Mouse (Mus musculus) embryonic facial prominence, embryonic 11.5 days (tissue): ENCODE results near the gene Amh. TPM values are rescaled to one million over a fixed set of nuclear protein-coding genes. Genes with fewer than 3 reads are reported as not detected.
A peak's percentile ranks its signal among the peaks of the same experiment; 100 is the strongest.

ENCODE experiments used
- ATAC-seq: fragments of 200-750 bp; cut with Nextera tagmentation; replicated peaks from 2 replicates; pipeline ENCODE4 v1.8.0; 2017; ENCODE audit warnings: low read depth; ENCODE audit not compliant: insufficient number of reproducible peaks, low FRiP score, low TSS enrichment
- DNase-seq: peaks from one replicate; pipeline ENCODE4 v3.0.0-alpha.2; 2015; ENCODE audit warnings: low spot score
- H3K27ac ChIP-seq: fragments of 300-500 bp; sonication (generic); replicated peaks from 2 replicates; pipeline ENCODE4 v1.5.1; 2014; ENCODE audit warnings: mild to moderate bottlenecking, low read depth, low read length, control low read depth
- H3K27me3 ChIP-seq: fragments of 300-500 bp; sonication (generic); 2 replicates; pipeline ENCODE4 v1.6.1; 2014; ENCODE audit warnings: mild to moderate bottlenecking, low read length, moderate library complexity, mixed read lengths; ENCODE audit not compliant: control insufficient read depth, insufficient read depth
- H3K36me3 ChIP-seq: fragments of 300-500 bp; sonication (generic); replicated peaks from 2 replicates; pipeline ENCODE4 v1.6.1; 2014; ENCODE audit warnings: low read depth, mild to moderate bottlenecking, low read length, moderate library complexity, mixed read lengths; ENCODE audit not compliant: control insufficient read depth, insufficient read depth
- H3K4me1 ChIP-seq: fragments of 300-500 bp; sonication (generic); 2 replicates; pipeline ENCODE4 v1.6.1; 2014; ENCODE audit warnings: low read length, mixed read lengths; ENCODE audit not compliant: control insufficient read depth, insufficient read depth
- H3K4me2 ChIP-seq: fragments of 300-500 bp; sonication (generic); 2 replicates; pipeline ENCODE4 v1.6.1; 2014; ENCODE audit warnings: low read depth, mild to moderate bottlenecking, control low read depth, low read length, moderate library complexity
- H3K4me3 ChIP-seq: fragments of 300-500 bp; sonication (generic); 2 replicates; pipeline ENCODE4 v1.5.1; 2014; ENCODE audit warnings: low read depth, low read length, control low read depth
- H3K9ac ChIP-seq: fragments of 300-500 bp; sonication (generic); replicated peaks from 2 replicates; pipeline ENCODE4 v1.6.1; 2014; ENCODE audit warnings: mild to moderate bottlenecking, control low read depth, low read length
- H3K9me3 ChIP-seq: fragments of 300-500 bp; sonication (generic); replicated peaks from 2 replicates; pipeline ENCODE4 v1.6.1; 2016; ENCODE audit warnings: mild to moderate bottlenecking, low read length, inconsistent platforms, mixed read lengths; ENCODE audit not compliant: control insufficient read depth
- WGBS: fragments of 180-500 bp; shearing (Covaris S2); extraction: QIAGEN DNeasy Blood & Tissue Kit; methylation state at CpG from one replicate; pipeline ENCODE4 v1.1.7; 2014; 5-methylcytosine and 5-hydroxymethylcytosine counted together
- polyA plus RNA-seq: library from polyadenylated mRNA; unstranded; fragments of >200 nt; fragmentation: Nextera tagmentation; extraction: Ambion mirVana; gene quantifications from 2 replicates; pipeline ENCODE4 v1.2.1, GENCODE M21; 2014

The Amh gene
- polyA plus RNA-seq, 1 experiment from 2014 or later, result not detected

DNA sequence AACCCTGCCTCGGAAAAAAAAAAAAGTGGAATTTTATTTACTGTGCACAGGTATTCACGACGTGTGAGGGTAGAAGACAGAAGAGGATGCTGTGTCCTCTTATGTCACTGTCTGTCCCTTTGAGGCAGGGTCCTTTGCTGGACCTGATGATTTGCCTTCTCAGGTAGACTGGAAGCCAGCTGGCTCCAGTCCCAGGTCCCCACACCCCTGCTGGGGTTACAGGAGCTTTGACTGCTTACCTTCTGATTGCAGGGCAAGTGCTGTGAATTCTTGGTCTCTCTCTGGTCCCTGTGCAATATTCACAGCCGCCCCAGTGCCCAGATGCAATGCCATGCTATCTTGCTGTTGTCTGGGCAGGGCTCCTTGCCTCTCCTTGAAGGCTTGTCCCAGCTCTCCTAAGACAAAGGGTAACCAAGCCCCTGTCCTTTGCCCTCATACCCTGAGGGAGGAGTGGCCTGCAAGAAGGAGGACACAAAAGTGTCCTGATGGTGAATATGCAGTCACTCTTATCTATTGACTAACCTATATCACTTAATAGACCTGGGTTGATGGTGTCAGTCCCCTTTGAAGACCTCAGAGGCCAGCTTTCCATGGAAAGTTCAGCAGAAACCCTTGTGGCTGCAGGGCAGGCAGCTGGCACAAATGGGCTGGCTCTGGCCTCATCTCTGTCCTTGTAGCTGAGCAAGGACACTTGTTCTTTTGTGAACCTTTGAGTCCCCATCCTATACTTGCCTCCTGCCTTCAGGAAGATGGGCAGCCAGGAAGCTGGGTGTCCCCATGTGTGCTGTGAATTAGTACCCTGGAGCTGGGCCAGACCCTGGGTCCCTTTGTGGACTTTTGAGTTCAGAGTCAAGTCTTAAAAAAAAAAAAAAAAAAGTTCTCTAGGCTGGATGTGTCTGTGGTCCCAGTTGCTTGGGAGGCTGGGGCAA lies 44.2 kb upstream of the Amh start:
- Histone ChIP-seq H3K9me3 (no peaks in the 10 kb centered on the region), H3K36me3 (no peaks in the 10 kb centered on the region; the same call in 1 of the 2 replicates), H3K27ac (no peak overlapping the region), H3K4me1 (peaks cover 12% of the 10 kb centered on the region), H3K4me3 (no peak overlapping the region), H3K9ac (no peak overlapping the region), H3K4me2 (no peak overlapping the region), H3K27me3 (no peaks in the 10 kb centered on the region)
- no peak for DNase-seq
- no peak for ATAC-seq
- 89% methylated on average over 4 of the region's 4 CpGs for WGBS

DNA sequence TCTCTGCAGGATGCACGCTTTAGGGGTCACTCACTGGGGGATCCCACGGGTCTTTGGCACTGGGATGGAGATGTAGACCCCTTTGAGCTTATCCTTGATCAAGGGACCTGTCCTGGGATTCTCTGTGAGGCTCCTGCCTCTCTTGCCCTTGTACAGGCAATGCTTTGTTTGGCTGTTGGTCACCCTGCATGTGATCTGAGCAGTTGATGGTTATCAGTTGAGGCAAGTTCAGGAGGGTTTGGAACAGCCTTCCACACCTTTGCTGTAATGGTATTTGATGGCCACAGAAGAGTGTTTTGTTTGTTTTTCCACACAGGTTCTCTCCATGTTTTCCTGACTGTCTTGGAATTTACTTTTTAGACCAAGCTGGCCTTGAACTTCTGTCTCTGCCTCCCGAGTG lies 43.2 kb upstream of the Amh start:
- no peak for DNase-seq
- no peak overlapping the region for H3K9ac ChIP-seq
- no peak for ATAC-seq

DNA sequence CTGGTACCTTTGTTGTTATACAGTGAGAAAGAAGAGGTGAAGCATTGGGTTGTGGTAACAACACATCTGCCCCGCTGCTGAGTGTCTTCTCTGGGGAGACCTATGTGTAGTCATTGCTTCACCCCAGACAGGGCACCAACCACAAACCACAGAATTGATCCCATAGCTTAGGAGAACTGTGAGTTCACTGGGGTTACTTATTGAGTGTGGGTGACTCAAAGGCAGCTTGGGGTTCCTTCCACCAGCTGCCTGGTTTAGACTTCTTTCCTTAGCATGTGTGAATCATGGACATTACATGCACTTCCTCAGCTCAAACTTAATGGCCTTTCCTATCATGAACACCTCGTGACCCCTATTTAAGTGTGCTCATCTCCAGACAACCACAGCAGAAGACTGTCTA lies 41.5 kb upstream of the Amh start:
- ATAC-seq, result no peak
- Histone ChIP-seq H3K27ac (no peak overlapping the region), H3K4me3 (no peak overlapping the region), H3K27me3 (no peaks in the 10 kb centered on the region), H3K4me1 (peaks cover 2% of the 10 kb centered on the region; the same call in 1 of the 2 replicates), H3K36me3 (no peaks in the 10 kb centered on the region; the same call in 1 of the 2 replicates), H3K9me3 (no peaks in the 10 kb centered on the region), H3K4me2 (no peak overlapping the region), H3K9ac (no peak overlapping the region)
- no peak for DNase-seq
- WGBS, result 97% methylated on average over 2 of the region's 2 CpGs

More for the DNA sequence above, 43.2 kb upstream of the Amh start:
- no peak overlapping the region for H3K4me3 ChIP-seq
- H3K27me3 ChIP-seq, result no peaks in the 10 kb centered on the region
- no peak overlapping the region for H3K4me2 ChIP-seq
- no peak overlapping the region for H3K27ac ChIP-seq
- no peaks in the 10 kb centered on the region for H3K9me3 ChIP-seq
- peaks cover 5% of the 10 kb centered on the region for H3K4me1 ChIP-seq
- 81% methylated on average over 3 of the region's 3 CpGs for WGBS
- no peaks in the 10 kb centered on the region; the same call in 1 of the 2 replicates for H3K36me3 ChIP-seq

DNA sequence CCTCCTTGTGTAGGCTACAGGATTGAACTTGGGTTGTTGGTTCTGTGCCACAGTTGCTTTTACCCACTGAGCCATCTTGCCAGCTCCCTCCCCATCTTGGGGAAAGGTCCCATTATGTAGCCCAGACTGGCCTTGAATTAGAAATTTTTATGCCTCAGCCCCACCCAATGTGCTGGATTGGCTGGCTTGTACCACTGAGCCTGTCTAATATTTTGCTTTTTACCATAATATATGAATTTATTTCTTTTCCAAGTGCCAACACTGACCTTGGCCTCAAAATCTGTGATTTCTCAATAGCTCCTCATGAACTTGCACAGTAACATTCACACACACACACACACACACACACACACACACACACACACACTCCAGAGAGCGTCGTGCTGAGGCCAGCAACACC lies 39.3 kb upstream of the Amh start:
- no peaks in the 10 kb centered on the region; the same call in 1 of the 2 replicates for H3K36me3 ChIP-seq
- H3K4me3 ChIP-seq, result no peak overlapping the region
- H3K4me1 ChIP-seq, result no peaks in the 10 kb centered on the region
- H3K4me2 ChIP-seq, result no peak overlapping the region
- 74% methylated on average over 2 of the region's 2 CpGs for WGBS
- H3K27me3 ChIP-seq, result no peaks in the 10 kb centered on the region
- H3K9me3 ChIP-seq, result no peaks in the 10 kb centered on the region
- no peak overlapping the region for H3K27ac ChIP-seq
- DNase-seq (no peak), ATAC-seq (no peak)
- no peak overlapping the region for H3K9ac ChIP-seq

DNA sequence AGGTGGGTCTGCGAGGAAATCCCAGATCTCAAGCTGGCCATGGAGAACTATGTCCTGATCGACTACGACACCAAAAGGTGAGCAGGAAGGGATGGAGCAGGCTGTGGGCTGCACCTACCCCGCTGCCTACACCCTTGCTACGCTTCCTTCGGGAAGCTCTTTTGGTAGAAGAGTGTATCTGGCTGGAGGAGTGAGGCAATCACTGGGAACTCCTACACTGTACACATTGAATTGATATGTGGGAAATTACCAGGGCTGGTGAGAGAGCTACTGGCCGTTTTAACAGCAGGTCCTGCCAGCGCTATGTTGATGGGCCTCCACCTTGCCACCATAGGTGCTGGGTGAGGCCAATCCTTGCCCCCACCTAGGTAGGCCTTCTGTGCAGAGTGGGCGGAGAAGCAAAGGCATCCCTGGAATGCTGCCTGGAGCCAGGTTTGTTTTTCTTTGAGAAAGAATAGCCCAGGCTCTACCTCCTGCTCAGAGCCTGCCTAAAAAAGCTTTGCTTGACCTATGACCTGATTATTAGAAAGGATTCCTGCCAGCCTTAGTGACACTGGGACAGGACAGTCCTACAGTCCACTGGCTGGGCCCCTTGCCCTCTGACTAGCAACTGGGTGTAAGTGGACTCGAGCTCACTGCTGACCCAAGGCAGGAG lies 38.8 kb upstream of the Amh start:
- WGBS, result 73% methylated on average over 10 of the region's 10 CpGs
- H3K27me3 ChIP-seq, result no peaks in the 10 kb centered on the region
- ATAC-seq, result no peak
- peaks cover 2% of the 10 kb centered on the region; the same call in 1 of the 2 replicates for H3K36me3 ChIP-seq
- no peak overlapping the region for H3K4me2 ChIP-seq
- H3K27ac ChIP-seq, result no peak overlapping the region
- no peak for DNase-seq
- H3K9me3 ChIP-seq, result no peaks in the 10 kb centered on the region
- H3K4me3 ChIP-seq, result no peak overlapping the region
- no peaks in the 10 kb centered on the region for H3K4me1 ChIP-seq
- no peak overlapping the region for H3K9ac ChIP-seq

DNA sequence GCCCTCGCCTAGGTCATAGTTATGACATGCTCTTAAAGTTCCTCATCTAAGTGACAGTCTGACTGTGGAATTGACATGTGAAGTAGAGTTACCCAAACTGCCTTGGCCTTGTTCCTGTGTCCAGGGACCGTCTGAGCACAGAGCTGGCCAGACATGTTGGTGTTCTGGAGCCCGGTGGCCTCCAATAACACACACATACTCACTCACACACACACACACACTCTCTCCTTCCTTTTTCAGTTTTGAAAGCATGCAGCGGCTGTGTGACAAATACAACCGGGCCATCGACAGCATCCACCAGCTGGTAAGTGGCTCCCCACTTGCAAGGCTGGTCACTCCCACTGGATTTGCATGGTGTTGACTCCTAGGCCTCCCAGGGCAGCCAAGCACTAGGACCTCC lies 36.7 kb upstream of the Amh start:
- no peak overlapping the region for H3K27ac ChIP-seq
- H3K4me2 ChIP-seq, result no peak overlapping the region
- WGBS, result 91% methylated on average over 6 of the region's 6 CpGs
- H3K4me3 ChIP-seq, result no peak overlapping the region
- no peaks in the 10 kb centered on the region for H3K4me1 ChIP-seq
- DNase-seq (no peak), ATAC-seq (no peak)
- no peaks in the 10 kb centered on the region for H3K27me3 ChIP-seq
- H3K36me3 ChIP-seq, result peaks cover 3% of the 10 kb centered on the region; the same call in 1 of the 2 replicates
- no peaks in the 10 kb centered on the region for H3K9me3 ChIP-seq
- no peak overlapping the region for H3K9ac ChIP-seq

DNA sequence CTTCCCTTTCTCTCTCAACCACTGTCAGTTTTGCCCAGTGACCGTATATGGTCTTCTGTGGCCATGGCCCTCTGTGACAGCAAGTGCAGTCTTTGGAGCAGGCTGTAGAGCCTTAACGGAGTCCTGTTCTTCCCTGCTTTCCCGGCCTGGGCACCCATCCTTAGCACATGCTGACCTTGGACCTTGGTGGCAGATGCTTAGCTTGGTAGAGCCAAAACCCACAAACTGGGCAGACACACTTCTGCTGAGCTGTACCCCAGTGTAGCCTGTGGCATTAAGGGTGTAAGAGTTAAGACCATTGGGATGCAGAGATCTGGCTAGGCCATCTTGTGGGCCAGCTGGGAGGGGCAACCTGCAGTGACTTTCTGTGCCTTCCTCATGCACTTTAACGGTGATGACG lies 31.2 kb upstream of the Amh start:
- no peak overlapping the region for H3K4me2 ChIP-seq
- H3K27me3 ChIP-seq, result no peaks in the 10 kb centered on the region
- DNase-seq, result no peak
- no peaks in the 10 kb centered on the region for H3K4me1 ChIP-seq
- peaks cover 10% of the 10 kb centered on the region; the same call in 1 of the 2 replicates for H3K36me3 ChIP-seq
- H3K9ac ChIP-seq, result no peak overlapping the region
- 85% methylated on average over 5 of the region's 5 CpGs for WGBS
- no peak overlapping the region for H3K27ac ChIP-seq
- H3K4me3 ChIP-seq, result no peak overlapping the region
- H3K9me3 ChIP-seq, result no peaks in the 10 kb centered on the region
- ATAC-seq, result no peak

DNA sequence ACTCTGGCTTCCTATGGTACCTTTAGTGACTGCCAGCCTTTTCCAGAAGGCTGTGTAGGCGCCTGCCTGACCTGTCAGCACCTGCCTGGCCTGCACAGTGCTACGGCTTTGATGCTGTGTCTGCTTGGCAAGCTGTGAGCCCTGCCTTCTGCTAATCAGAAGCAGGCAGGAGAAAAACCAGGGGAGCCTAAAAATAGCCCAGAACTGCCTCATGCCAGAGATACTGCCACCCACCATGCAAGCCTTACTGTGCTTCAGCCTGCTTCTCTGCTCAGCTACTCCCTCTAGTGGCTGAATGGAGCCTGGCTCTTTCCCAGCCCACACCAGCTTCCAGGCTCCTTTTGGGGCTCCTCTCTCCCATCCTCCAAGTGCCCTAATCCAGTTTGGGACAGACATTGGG lies 30.5 kb upstream of the Amh start:
- Histone ChIP-seq H3K9ac (no peak overlapping the region), H3K27me3 (no peaks in the 10 kb centered on the region), H3K27ac (no peak overlapping the region), H3K4me2 (no peak overlapping the region), H3K9me3 (no peaks in the 10 kb centered on the region), H3K36me3 (peaks cover 13% of the 10 kb centered on the region; the same call in 1 of the 2 replicates), H3K4me1 (no peaks in the 10 kb centered on the region), H3K4me3 (no peak overlapping the region)
- ATAC-seq (peak; percentile 38), DNase-seq (peak; percentile 78)
- WGBS, result 45% methylated on average over 2 of the region's 2 CpGs
